Mouse (Mus musculus) brain, embryonic 14.5 days (tissue): ENCODE measurements around the gene Slfn1. TPM values are rescaled to one million over a fixed set of nuclear protein-coding genes. Genes with fewer than 3 reads are reported as not detected.
"Not testable (repeated sequence)": the region's sequence is repeated elsewhere in the genome, so short reads cannot be mapped to it uniquely, and the experiment has no call there.

Experiments
- DNase-seq: peaks from one replicate; pipeline ENCODE4 v3.0.0-alpha.2; 2011; ENCODE audit warnings: low read depth
- CTCF ChIP-seq: fragments of 200-500 bp; IDR thresholded peaks from 2 replicates; pipeline ENCODE4 v1.5.1; 2012; ENCODE audit warnings: inconsistent platforms, mild to moderate bottlenecking, moderate library complexity, borderline replicate concordance; ENCODE audit not compliant: insufficient read depth, insufficient read length; ENCODE audit errors: extremely low read depth
- POLR2A ChIP-seq: fragments of 200-500 bp; IDR thresholded peaks from 2 replicates; pipeline ENCODE4 v1.6.1; 2012; ENCODE audit warnings: mild to moderate bottlenecking, inconsistent platforms, borderline replicate concordance; ENCODE audit not compliant: poor library complexity, insufficient read depth, insufficient read length, severe bottlenecking; ENCODE audit errors: extremely low read depth
- polyA plus RNA-seq: library from polyadenylated mRNA; depleted of rRNA; stranded (reverse); fragments of >200 nt; gene quantifications from 2 replicates; pipeline ENCODE4 v1.2.3, GENCODE M21; 2012; rRNA removed

Gene Slfn1
- polyA plus RNA-seq, 1 experiment = 0.07 TPM

GRCm38 (mm10) chr11:83115138-83115537 is 1.5 kb upstream of the Slfn1 start:
- TF ChIP-seq POLR2A = no peak
- TF ChIP-seq CTCF = no peak
- DNase-seq = peak; percentile 14

DNA sequence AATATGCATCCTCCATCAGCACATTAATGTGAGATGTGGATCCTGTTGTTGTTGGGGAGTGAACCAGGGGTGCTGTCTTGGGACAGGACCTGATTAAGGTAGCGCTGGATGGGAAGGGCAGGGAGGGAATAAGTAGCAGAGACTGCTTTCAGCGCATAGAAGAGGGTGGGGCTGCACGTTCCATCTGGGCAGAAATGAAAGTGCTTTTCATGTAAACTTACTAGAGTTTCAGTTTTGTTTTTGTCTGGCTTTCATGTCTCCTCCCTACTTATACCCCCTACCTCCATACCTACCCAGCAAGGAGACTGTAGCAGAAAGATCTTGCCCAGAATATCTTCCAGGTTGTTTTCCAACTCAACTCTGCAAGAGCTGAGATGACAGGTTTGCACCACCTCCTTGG is 1.4 kb downstream of the Slfn1 start:
- TF ChIP-seq POLR2A (no peak), CTCF (no peak)
- no peak for DNase-seq

DNA sequence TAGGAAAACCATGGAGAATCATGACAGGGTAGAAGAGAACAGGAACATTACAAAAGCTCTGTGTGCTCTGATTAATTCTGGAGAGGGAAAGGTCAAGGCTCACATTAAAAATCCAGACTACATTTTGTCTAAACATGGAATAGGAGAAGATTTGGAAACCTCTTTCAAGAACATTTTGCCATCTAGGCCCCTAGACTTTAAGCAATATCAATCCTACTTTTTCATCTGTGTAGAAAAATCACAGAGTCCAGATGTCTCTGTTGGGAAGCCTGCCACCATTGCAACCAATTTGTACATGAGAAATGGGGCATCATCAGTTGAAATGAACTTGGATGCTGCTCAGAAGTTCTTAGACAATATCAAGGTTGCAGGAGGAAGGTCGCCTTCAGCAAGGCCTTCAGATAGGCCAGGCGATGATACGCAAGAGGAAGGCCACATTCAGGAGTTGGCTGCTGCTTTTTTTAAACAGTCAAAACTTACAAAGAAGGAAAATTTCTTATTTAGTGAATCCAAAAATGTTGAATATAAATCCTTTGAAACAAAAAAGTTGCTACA is 4.6 kb downstream of the Slfn1 start:
- TF ChIP-seq CTCF (no peak), POLR2A (no peak)
- DNase-seq = no peak

GRCm38 (mm10) chr11:83123198-83123597 is 6.5 kb downstream of the Slfn1 start:
- no peak for DNase-seq
- TF ChIP-seq POLR2A = no peak
- TF ChIP-seq CTCF = no peak

DNA sequence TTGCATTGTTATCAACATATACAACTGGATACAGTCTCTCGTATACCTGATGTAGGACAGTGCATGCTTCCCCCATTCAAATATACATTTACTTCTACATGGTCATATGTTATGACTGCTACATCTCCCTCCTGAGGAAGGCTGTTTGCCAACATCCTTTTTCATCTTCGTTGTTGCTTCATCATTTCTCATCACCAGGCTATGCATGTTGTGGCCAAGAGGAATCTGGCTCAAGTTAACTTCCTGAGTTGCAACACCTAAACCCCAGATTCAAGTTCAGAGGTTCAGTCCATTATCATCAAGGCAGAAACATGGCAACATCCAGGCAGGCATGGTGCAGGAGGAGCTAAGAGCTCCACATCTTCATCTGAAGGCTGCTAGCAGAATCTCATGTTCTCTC is 8.3 kb downstream of the Slfn1 start:
- no peak for DNase-seq

GRCm38 (mm10) chr11:83125633-83126032 is 9.0 kb downstream of the Slfn1 start:
- DNase-seq = not testable (repeated sequence)

More for the DNA sequence above, 8.3 kb downstream of the Slfn1 start:
- TF ChIP-seq CTCF (no peak), POLR2A (no peak)

DNA sequence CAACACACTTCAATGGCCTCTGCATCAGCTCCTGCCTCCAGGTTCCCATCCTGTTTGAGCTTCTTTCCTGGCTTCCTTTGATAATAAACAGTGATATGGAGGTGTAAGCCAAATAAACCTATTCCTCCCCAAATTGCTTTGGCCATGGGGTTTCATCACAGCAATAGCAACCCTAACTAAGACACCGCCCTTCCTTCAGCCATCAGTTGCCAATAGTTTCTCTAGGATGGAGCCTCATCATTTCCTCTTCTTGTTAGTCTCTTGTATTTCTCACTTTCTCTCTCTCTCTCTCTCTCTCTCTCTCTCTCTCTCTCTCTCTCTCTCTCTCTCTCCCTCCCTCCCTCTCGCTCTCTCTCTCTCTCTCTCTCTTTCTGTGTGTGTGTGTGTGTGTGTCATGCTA is 20.6 kb downstream of the Slfn1 start:
- not testable (repeated sequence) for DNase-seq

- not testable (repeated sequence) for DNase-seq
Measured at GRCm38 (mm10) chr11:83148939-83149338, 32.3 kb downstream of the Slfn1 start.

Other genes with a start within 250 kb of the Slfn1 start
- gene Rffl, start 245.6 kb upstream of the Slfn1 start, polyA plus RNA-seq = 5.7 and 7.6 TPM in 2 replicates
- 9.5 and 9.7 TPM in 2 replicates for gene Rad51d, start 226.2 kb upstream of the Slfn1 start, polyA plus RNA-seq
- 0.03 TPM in 1 of 2 replicates, not detected in the other for gene Fndc8, start 224.7 kb upstream of the Slfn1 start, polyA plus RNA-seq
- 59.1 and 92.3 TPM in 2 replicates for gene Nle1, start 208.4 kb upstream of the Slfn1 start, polyA plus RNA-seq
- 1.1 and 1.5 TPM in 2 replicates for gene Unc45b, start 206.3 kb upstream of the Slfn1 start, polyA plus RNA-seq
- 0.57 and 1.0 TPM in 2 replicates for gene Slfn5, start 165.5 kb upstream of the Slfn1 start, polyA plus RNA-seq
- gene Slfn9, start 125.0 kb upstream of the Slfn1 start, polyA plus RNA-seq = 2.3 TPM in 2 replicates
- 0.09 and 0.11 TPM in 2 replicates for gene Slfn8, start 96.0 kb upstream of the Slfn1 start, polyA plus RNA-seq
- 0.53 and 0.77 TPM in 2 replicates for gene Slfn2, start 51.7 kb upstream of the Slfn1 start, polyA plus RNA-seq
- gene Slfn4, start 58.3 kb downstream of the Slfn1 start, polyA plus RNA-seq = 0.05 and 0.07 TPM in 2 replicates
- gene Slfn3, start 74.5 kb downstream of the Slfn1 start, polyA plus RNA-seq = 0.14 and 0.25 TPM in 2 replicates
- gene Slfn14, start 169.9 kb downstream of the Slfn1 start, polyA plus RNA-seq = 0.05 and 0.09 TPM in 2 replicates
- gene Ap2b1, start 182.2 kb downstream of the Slfn1 start, polyA plus RNA-seq = 83.2 and 149 TPM in 2 replicates
- 13.6 and 13.7 TPM in 2 replicates for gene Pex12, start 185.7 kb downstream of the Slfn1 start, polyA plus RNA-seq